Mouse (Mus musculus) MEL (cell line): ENCODE measurements around the gene Pip5k1c. TPM values are rescaled to one million over a fixed set of nuclear protein-coding genes. Genes with fewer than 3 reads are reported as not detected.

ENCODE experiments used
- DNase-seq: peaks from one replicate; pipeline ENCODE4 v3.0.0; 2011; ENCODE audit warnings: low read depth, low spot score
- H3K27ac ChIP-seq: 2 replicates; pipeline ENCODE4 v1.5.1; 2012; ENCODE audit warnings: low read depth, mild to moderate bottlenecking, control low read depth, low read length, moderate library complexity; ENCODE audit not compliant: control insufficient read depth
- H3K27me3 ChIP-seq, 2 experiments: fragments of 150-350 bp in 1 of 2; sonication (generic) in 1 of 2; 2 replicates each; pipeline ENCODE4 v1.6.1; 2012; ENCODE audit warnings: low read length in 2 of 2, mild to moderate bottlenecking in 2 of 2, improper control_type of control experiment in 1 of 2, moderate library complexity in 1 of 2; ENCODE audit not compliant: insufficient read depth in 2 of 2, control insufficient read depth in 1 of 2
- H3K36me3 ChIP-seq, 2 experiments: 2 replicates each; pipeline ENCODE4 v1.6.1; 2012 to 2014; ENCODE audit warnings: low read length in 2 of 2, improper control_type of control experiment in 1 of 2, inconsistent platforms in 1 of 2, mild to moderate bottlenecking in 1 of 2; ENCODE audit not compliant: insufficient read depth in 2 of 2, control insufficient read depth in 1 of 2
- H3K4me1 ChIP-seq, 2 experiments: fragments of 150-350 bp in 1 of 2; sonication (generic) in 1 of 2; 2 replicates each; pipeline ENCODE4 v1.6.1; 2012; ENCODE audit warnings: low read length in 2 of 2, improper control_type of control experiment in 1 of 2, mild to moderate bottlenecking in 1 of 2; ENCODE audit not compliant: insufficient read depth in 2 of 2, control insufficient read depth in 1 of 2
- H3K4me3 ChIP-seq, 2 experiments: fragments of 150-350 bp in 1 of 2; sonication (generic) in 1 of 2; 2 replicates each; pipeline ENCODE4 v1.5.1; 2012; ENCODE audit warnings: low read depth in 2 of 2, low read length in 2 of 2, mild to moderate bottlenecking in 2 of 2, moderate library complexity in 2 of 2, control low read depth in 1 of 2, improper control_type of control experiment in 1 of 2; ENCODE audit not compliant: control insufficient read depth in 1 of 2, insufficient read depth in 1 of 2
- H3K79me2 ChIP-seq: 2 replicates; pipeline ENCODE4 v1.6.1; 2012; ENCODE audit warnings: mild to moderate bottlenecking, low read length, moderate library complexity; ENCODE audit not compliant: control insufficient read depth, poor library complexity, insufficient read depth
- H3K9ac ChIP-seq: 2 replicates; pipeline ENCODE4 v1.6.1; 2012; ENCODE audit warnings: low read depth, mild to moderate bottlenecking, control low read depth, low read length, moderate library complexity; ENCODE audit not compliant: control insufficient read depth, poor library complexity, severe bottlenecking
- H3K9me3 ChIP-seq: fragments of 150-350 bp; sonication (generic); replicated peaks from 2 replicates; pipeline ENCODE4 v1.6.1; 2012; ENCODE audit warnings: mild to moderate bottlenecking, low read length, improper control_type of control experiment, moderate library complexity; ENCODE audit not compliant: insufficient read depth
- CHD1 ChIP-seq: IDR thresholded peaks from 2 replicates; pipeline ENCODE4 v1.6.1; 2012; ENCODE audit warnings: low read depth, mild to moderate bottlenecking, inconsistent platforms, low read length, improper control_type of control experiment
- E2F4 ChIP-seq: IDR thresholded peaks from 2 replicates; pipeline ENCODE4 v1.6.1; 2011; ENCODE audit warnings: low read depth, low read length, improper control_type of control experiment, borderline replicate concordance
- EP300 ChIP-seq, 2 experiments: IDR thresholded peaks; 2 replicates each; pipeline ENCODE4 v1.6.1; 2011; ENCODE audit warnings: improper control_type of control experiment in 2 of 2, low read length in 2 of 2, low read depth in 1 of 2, mild to moderate bottlenecking in 1 of 2
- ETS1 ChIP-seq: IDR thresholded peaks from 2 replicates; pipeline ENCODE4 v1.6.1; 2012; ENCODE audit warnings: low read depth, mild to moderate bottlenecking, inconsistent platforms, low read length, improper control_type of control experiment, moderate library complexity
- GABPA ChIP-seq: IDR thresholded peaks from 2 replicates; pipeline ENCODE4 v1.6.1; 2012; ENCODE audit warnings: low read depth, mild to moderate bottlenecking, inconsistent platforms, low read length, improper control_type of control experiment, moderate library complexity
- JUND ChIP-seq: IDR thresholded peaks from 2 replicates; pipeline ENCODE4 v1.6.1; 2011; ENCODE audit warnings: low read depth, mild to moderate bottlenecking, improper control_type of control experiment, low read length
- MAFK ChIP-seq: IDR thresholded peaks from 2 replicates; pipeline ENCODE4 v1.6.1; 2011; ENCODE audit warnings: low read depth, mild to moderate bottlenecking, low read length, improper control_type of control experiment, borderline replicate concordance
- MAZ ChIP-seq: IDR thresholded peaks from 2 replicates; pipeline ENCODE4 v1.6.1; 2012; ENCODE audit warnings: low read depth, mild to moderate bottlenecking, inconsistent platforms, low read length, improper control_type of control experiment
- MEF2A ChIP-seq: IDR thresholded peaks from 2 replicates; pipeline ENCODE4 v1.6.1; 2014; ENCODE audit warnings: low read depth, mild to moderate bottlenecking, inconsistent platforms, low read length, improper control_type of control experiment; ENCODE audit not compliant: poor library complexity, insufficient replicate concordance, severe bottlenecking; ENCODE audit errors: extremely low read depth
- MXI1 ChIP-seq: IDR thresholded peaks from 2 replicates; pipeline ENCODE4 v1.6.1; 2011; ENCODE audit warnings: mild to moderate bottlenecking, low read depth, low read length, improper control_type of control experiment
- MYB ChIP-seq: IDR thresholded peaks from 2 replicates; pipeline ENCODE4 v1.6.1; 2011; ENCODE audit warnings: mild to moderate bottlenecking, low read depth, low read length, improper control_type of control experiment
- MYC ChIP-seq: IDR thresholded peaks from 2 replicates; pipeline ENCODE4 v1.6.1; 2011; ENCODE audit warnings: low read depth, mild to moderate bottlenecking, low read length, improper control_type of control experiment, moderate library complexity
- NELFE ChIP-seq: IDR thresholded peaks from 2 replicates; pipeline ENCODE4 v1.6.1; 2011; ENCODE audit warnings: low read depth, low read length, improper control_type of control experiment
- NRF1 ChIP-seq: IDR thresholded peaks from 2 replicates; pipeline ENCODE4 v1.6.1; 2014; ENCODE audit warnings: low read depth, mild to moderate bottlenecking, inconsistent platforms, low read length, improper control_type of control experiment, moderate library complexity; ENCODE audit not compliant: poor library complexity, insufficient read depth, severe bottlenecking
- POLR2A ChIP-seq, 2 experiments: IDR thresholded peaks; 2 replicates each; pipeline ENCODE4 v1.6.1; 2011 to 2012; ENCODE audit warnings: low read length in 2 of 2, mild to moderate bottlenecking in 2 of 2, control low read depth in 1 of 2, improper control_type of control experiment in 1 of 2, low read depth in 1 of 2, moderate library complexity in 1 of 2; ENCODE audit not compliant: control insufficient read depth in 1 of 2, insufficient read depth in 1 of 2, poor library complexity in 1 of 2
- POLR2AphosphoS5 ChIP-seq: IDR thresholded peaks from 2 replicates; pipeline ENCODE4 v1.6.1; 2012; ENCODE audit warnings: low read depth, borderline replicate concordance, mild to moderate bottlenecking, inconsistent platforms, low read length, moderate library complexity, mixed read lengths
- TCF12 ChIP-seq: IDR thresholded peaks from 2 replicates; pipeline ENCODE4 v1.6.1; 2014; ENCODE audit warnings: low read depth, mild to moderate bottlenecking, inconsistent platforms, low read length, improper control_type of control experiment, moderate library complexity
- ZC3H11A ChIP-seq: IDR thresholded peaks from 2 replicates; pipeline ENCODE4 v1.6.1; 2012; ENCODE audit warnings: low read depth, mild to moderate bottlenecking, inconsistent platforms, low read length, improper control_type of control experiment
- ZKSCAN1 ChIP-seq: IDR thresholded peaks from 2 replicates; pipeline ENCODE4 v1.6.1; 2012; ENCODE audit warnings: low read depth, mild to moderate bottlenecking, inconsistent platforms, low read length, improper control_type of control experiment, moderate library complexity
- polyA plus RNA-seq, 2 experiments: library from polyadenylated mRNA; stranded (reverse) in 1 of 2; unstranded in 1 of 2; fragments of >175 nt in 1 of 2; fragments of >200 nt in 1 of 2; gene quantifications; 2 replicates each; pipeline versions ENCODE4 v1.2.1 to v1.2.4; 2012; ENCODE audit warnings: low replicate concordance in 2 of 2, low read depth in 1 of 2; ENCODE audit not compliant: insufficient read length in 2 of 2, insufficient read depth in 1 of 2, missing spikeins in 1 of 2
- total RNA-seq: library from RNA; depleted of rRNA; stranded (reverse); fragments of 300-350 nt; gene quantifications from 2 replicates; pipeline ENCODE4 v1.2.3, GENCODE M21; 2012

Gene Pip5k1c
- total and polyA plus RNA-seq, 3 experiments = 14.4 to 40.5 TPM; not detected in 1

DNA sequence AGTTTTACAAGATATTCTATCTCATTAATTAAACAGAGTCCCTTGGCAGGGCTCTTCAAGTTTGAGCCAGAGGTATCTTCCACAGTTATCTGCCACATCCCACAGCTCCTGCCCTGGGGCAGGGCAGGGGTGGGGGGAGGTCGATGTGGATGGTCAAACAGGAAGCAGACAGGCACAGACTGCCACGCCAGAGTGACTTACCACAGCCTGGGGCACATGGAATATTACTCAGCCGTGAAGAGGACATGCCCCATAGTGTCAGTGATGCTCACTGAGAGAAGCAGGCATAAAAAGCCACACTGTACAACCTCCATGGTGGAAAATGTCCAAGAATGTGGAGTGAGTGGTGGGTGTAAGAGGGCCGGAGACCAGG, 52.4 kb downstream of the Pip5k1c start:
- H3K4me3 ChIP-seq = no peak overlapping the region
- peaks cover 8 to 13% of the 10 kb centered on the region in 2 experiments; a peak in 3 of 4 replicates for H3K4me1 ChIP-seq
- no peaks in the 10 kb centered on the region; a peak in 1 of 4 replicates for H3K36me3 ChIP-seq
- H3K9me3 ChIP-seq = no peaks in the 10 kb centered on the region
- DNase-seq = no peak
- no peak overlapping the region for H3K27ac ChIP-seq
- TF ChIP-seq ETS1 = peak; percentile 8; the same call in 1 of the 2 replicates
- no peak for TF ChIP-seq NELFE
- TF ChIP-seq MXI1 = no peak; the same call in none of the 2 replicates
- peak in 1 of 2 experiments; percentile 22; a peak in 1 of 4 replicates for TF ChIP-seq EP300 (IDR thresholded peaks at IDR 0.05; ENCODE audit: low read depth in 1 of 2, low read length in 2 of 2)
- H3K79me2 ChIP-seq = peaks cover 4% of the 10 kb centered on the region; the same call in 1 of the 2 replicates
- no peak overlapping the region for H3K9ac ChIP-seq
- no peaks in the 10 kb centered on the region for H3K27me3 ChIP-seq

DNA sequence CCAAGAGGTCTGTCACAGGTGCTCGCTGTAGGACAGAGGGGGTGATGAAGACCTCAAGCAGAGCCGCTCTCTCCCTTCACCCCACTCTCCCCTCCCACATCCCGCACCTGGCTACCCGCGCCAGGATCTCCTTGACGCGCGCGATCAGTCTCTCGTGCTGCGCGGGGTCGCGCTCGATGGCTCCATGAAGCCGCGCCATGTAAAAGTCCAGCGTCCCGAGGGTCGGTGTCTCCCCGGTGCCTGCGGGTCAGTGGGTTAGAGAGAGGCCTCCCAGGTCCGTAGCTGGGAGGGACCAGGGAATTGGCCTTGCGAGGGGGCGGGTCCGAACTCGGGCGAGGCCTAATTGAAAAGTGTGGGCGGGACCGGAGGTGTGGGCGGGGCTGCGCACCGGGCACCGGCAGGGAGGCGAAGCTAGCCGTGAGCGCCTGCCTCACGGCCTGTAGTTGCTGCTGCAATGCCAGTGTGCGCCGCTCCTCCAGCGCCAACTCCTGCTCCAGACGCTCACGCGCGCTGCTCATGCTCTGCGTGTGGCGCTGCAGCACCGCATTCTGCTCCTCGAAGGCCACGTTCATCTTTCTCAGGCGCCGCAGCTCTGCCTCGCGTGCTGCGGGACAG, 53.8 kb downstream of the Pip5k1c start:
- H3K9me3 ChIP-seq = no peaks in the 10 kb centered on the region
- H3K79me2 ChIP-seq = peaks cover 4% of the 10 kb centered on the region; the same call in 1 of the 2 replicates
- H3K4me3 ChIP-seq = no peak overlapping the region
- H3K9ac ChIP-seq = no peak overlapping the region
- TF ChIP-seq GABPA (no peak), ZC3H11A (no peak), MYB (no peak), ZKSCAN1 (no peak), TCF12 (no peak), E2F4 (no peak), POLR2A (IDR thresholded peaks at IDR 0.05; ENCODE audit: control insufficient read depth in 1 of 2, insufficient read depth in 1 of 2, low read depth in 1 of 2, low read length in 2 of 2, poor library complexity in 1 of 2) (no peak), MEF2A (no peak), NRF1 (no peak), MAZ (no peak), MYC (no peak), CHD1 (no peak), JUND (no peak), ETS1 (no peak), MAFK (no peak), MXI1 (no peak), POLR2AphosphoS5 (no peak)
- no peak for DNase-seq
- peaks cover 11 to 13% of the 10 kb centered on the region in 2 experiments; a peak in 3 of 4 replicates for H3K4me1 ChIP-seq
- peaks cover 0 to 3% of the 10 kb centered on the region in 2 experiments; a peak in 2 of 4 replicates for H3K36me3 ChIP-seq
- H3K27ac ChIP-seq = no peak overlapping the region
- H3K27me3 ChIP-seq = no peaks in the 10 kb centered on the region
